ENCODE assay signal across 22 mouse cellular contexts in genomic region chr15:6791648-6792047, GRCm38 (mm10).
"Had no signal": no experiment of that assay in that cellular context is flagged by ENCODE, and none has a peak within 500 bp of the region (broad histone marks: within the 10 kb centered on the region; RNA-seq: fewer than 3 reads in every experiment).

No protein-coding gene starts in this region.

- H3K9me3 ChIP-seq: limb, embryonic 12.5 days; limb, embryonic 15.5 days; midbrain, embryonic 10.5 days; midbrain, embryonic 13.5 days; neural tube, embryonic 13.5 days had no signal

- H3K9ac ChIP-seq: limb, embryonic 12.5 days; limb, embryonic 15.5 days; liver, embryonic 14.5 days; liver, postnatal 0 days; midbrain, embryonic 13.5 days; neural tube, embryonic 13.5 days had no signal

- H3K27me3 ChIP-seq: limb, embryonic 12.5 days; limb, embryonic 15.5 days; midbrain, embryonic 13.5 days; neural tube, embryonic 13.5 days had no signal

- H3K4me3 ChIP-seq: limb, embryonic 12.5 days; limb, embryonic 15.5 days; midbrain, embryonic 10.5 days; midbrain, embryonic 13.5 days; myocyte; neural tube, embryonic 13.5 days had no signal

- H3K4me2 ChIP-seq: limb, embryonic 12.5 days; limb, embryonic 15.5 days; liver, embryonic 11.5 days; midbrain, embryonic 13.5 days; neural tube, embryonic 13.5 days had no signal

- H3K4me1 ChIP-seq: limb, embryonic 12.5 days; limb, embryonic 15.5 days; midbrain, embryonic 10.5 days; midbrain, embryonic 13.5 days; neural tube, embryonic 13.5 days had no signal

- H3K27ac ChIP-seq: limb, embryonic 12.5 days; limb, embryonic 15.5 days; liver, embryonic 14.5 days; macrophage; midbrain, embryonic 10.5 days; midbrain, embryonic 13.5 days; neural tube, embryonic 13.5 days; stomach, postnatal 0 days had no signal

- DNase-seq: kidney, adult 18-20 months; kidney, adult 9 months; kidney, postnatal 14 days; kidney, postnatal 4 days; left cerebral cortex, postnatal 4 days; liver, postnatal 0 days; thymus, adult 2 months; thymus, postnatal 14 days; thymus, postnatal 4 days had no signal

- ATAC-seq: inflammation-experienced regulatory T-cells, adult 6 months; intestine, embryonic 16.5 days; liver, postnatal 0 days; midbrain, embryonic 13.5 days; midbrain, embryonic 16.5 days had no signal
